Mouse (Mus musculus): ENCODE measurements around the gene Samd8. TPM values are rescaled to one million over a fixed set of nuclear protein-coding genes. Genes with fewer than 3 reads are reported as not detected.

Gene Samd8
- polyA plus RNA-seq, 1 experiment from 2014 or later, result 8.2 TPM

DNA sequence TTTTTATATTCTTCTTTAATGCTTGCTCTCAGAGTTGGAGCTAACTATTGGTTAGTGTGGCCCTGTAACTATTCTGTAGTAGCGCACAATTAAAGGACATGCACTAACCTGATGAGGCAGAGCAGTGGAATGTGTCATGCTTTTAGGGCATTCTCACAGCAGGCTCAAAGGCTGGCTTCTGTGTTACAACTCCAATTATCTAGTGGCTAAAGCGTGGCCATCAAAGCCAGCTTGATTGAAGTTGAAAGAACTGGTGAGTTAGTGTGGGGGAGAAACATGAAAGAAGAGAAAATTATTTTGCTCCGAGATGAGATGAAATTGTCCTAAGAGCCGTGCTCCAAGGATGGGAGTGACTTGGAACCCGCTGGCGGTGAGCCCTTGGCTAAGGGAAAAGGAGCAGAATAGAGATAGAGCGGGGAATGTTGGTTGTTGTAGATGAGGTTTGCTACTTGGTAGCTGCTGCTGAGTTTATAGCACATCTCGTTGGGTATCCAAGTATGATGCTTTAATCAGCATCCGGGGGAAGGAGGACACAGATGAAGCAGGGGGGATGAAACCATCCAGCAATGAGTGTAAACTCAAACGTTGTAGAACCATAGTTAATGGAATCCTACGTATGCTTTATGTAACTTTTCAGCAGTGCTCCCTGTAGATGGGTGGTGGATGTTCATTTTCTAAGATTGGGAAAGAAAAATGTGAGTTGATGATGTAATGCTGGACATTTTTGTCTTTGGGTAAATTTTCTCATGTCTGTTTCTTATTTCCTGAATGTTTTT lies 22.4 kb downstream of the Samd8 start:
- Histone ChIP-seq H3K36me3 (peaks cover 19% of the 10 kb centered on the region), H3K4me3 (no peak overlapping the region), H3K9me3 (no peaks in the 10 kb centered on the region), H3K27ac (replicated peaks) (no peak overlapping the region), H3K9ac (no peak overlapping the region), H3K4me2 (no peak overlapping the region), H3K4me1 (peaks cover 29% of the 10 kb centered on the region), H3K27me3 (replicated peaks) (no peaks in the 10 kb centered on the region)
- ATAC-seq (ENCODE audit: extremely low read depth, insufficient number of reproducible peaks, low FRiP score, low TSS enrichment), result no peak
- 75% methylated on average over 11 of the region's 11 CpGs for WGBS

DNA sequence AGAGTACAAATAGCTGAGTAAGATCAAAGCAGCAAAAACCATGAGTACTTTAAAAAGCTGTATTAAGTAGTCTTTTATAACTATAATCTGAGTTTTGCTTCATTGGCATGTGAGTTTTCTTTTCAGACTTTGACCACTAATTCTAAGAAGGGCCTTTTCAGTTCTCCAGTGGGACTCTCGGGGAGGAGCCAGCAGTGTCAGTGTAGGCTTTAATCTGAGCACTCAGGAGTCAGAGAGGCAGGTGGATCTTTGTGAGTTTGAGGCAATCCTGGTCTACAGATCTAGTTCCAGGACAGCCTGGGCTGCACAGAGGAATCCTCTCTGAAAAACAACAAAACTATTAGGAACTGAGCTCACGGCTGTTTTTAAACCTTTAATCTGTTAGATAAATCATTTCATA lies 23.6 kb downstream of the Samd8 start:
- H3K36me3 ChIP-seq, result peaks cover 24% of the 10 kb centered on the region
- no peaks in the 10 kb centered on the region for H3K27me3 ChIP-seq (replicated peaks)
- H3K9ac ChIP-seq, result no peak overlapping the region
- no peak overlapping the region for H3K4me2 ChIP-seq
- WGBS, result 83% methylated on average over 2 of the region's 2 CpGs
- no peak for ATAC-seq (ENCODE audit: extremely low read depth, insufficient number of reproducible peaks, low FRiP score, low TSS enrichment)
- no peak overlapping the region for H3K27ac ChIP-seq (replicated peaks)
- H3K9me3 ChIP-seq, result no peaks in the 10 kb centered on the region
- peaks cover 20% of the 10 kb centered on the region for H3K4me1 ChIP-seq
- H3K4me3 ChIP-seq, result no peak overlapping the region

DNA sequence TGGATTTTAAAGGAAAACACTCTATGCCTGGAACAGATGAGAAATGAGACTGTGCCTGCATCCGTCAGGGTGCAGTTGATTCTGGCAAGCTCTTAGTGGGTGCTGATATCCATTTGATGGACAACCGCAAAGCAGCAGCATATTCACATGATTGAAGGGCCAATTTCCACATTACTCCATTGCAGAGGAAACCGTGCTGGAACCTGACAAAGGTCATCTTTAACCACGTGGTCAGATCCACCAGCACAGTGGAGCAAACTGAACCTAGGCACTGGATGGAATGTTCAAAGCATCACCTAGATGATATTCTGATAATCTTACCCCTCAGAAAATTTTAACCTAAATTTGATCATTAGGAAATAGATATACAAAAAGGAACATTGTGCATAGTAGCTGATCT lies 25.9 kb downstream of the Samd8 start:
- H3K27ac ChIP-seq (replicated peaks), result no peak overlapping the region
- ATAC-seq (ENCODE audit: extremely low read depth, insufficient number of reproducible peaks, low FRiP score, low TSS enrichment), result no peak
- peaks cover 18% of the 10 kb centered on the region for H3K4me1 ChIP-seq
- no peaks in the 10 kb centered on the region for H3K27me3 ChIP-seq (replicated peaks)
- no peak overlapping the region for H3K4me2 ChIP-seq
- H3K9me3 ChIP-seq, result no peaks in the 10 kb centered on the region
- H3K36me3 ChIP-seq, result peaks cover 46% of the 10 kb centered on the region
- H3K9ac ChIP-seq, result no peak overlapping the region
- H3K4me3 ChIP-seq, result no peak overlapping the region
- WGBS, result 84% methylated on average over 4 of the region's 4 CpGs

DNA sequence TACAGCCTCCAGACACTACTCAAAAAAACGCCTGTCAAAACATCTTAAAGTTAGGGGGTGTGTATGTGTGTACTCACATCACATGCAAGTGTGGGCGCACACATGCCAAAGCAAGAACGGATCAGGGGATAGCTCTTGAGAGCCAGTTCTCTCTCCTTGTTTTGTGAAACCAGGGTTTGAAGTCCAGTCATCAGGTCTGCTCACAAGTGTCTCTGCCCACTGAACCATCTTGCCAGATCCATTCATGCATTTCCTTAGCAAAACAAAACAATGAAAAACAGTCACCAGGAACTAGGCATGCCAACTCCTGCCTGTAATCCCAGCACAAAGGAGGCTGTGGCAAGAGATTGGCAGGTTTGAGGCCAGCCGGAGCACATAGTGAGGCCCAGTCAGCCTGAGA lies 36.2 kb downstream of the Samd8 start:
- Histone ChIP-seq H3K4me2 (no peak overlapping the region), H3K9me3 (no peaks in the 10 kb centered on the region), H3K27ac (replicated peaks) (no peak overlapping the region), H3K4me1 (no peaks in the 10 kb centered on the region), H3K9ac (no peak overlapping the region), H3K4me3 (no peak overlapping the region), H3K36me3 (peaks cover 54% of the 10 kb centered on the region), H3K27me3 (replicated peaks) (no peaks in the 10 kb centered on the region)
- no peak for ATAC-seq (ENCODE audit: extremely low read depth, insufficient number of reproducible peaks, low FRiP score, low TSS enrichment)
- 86% methylated on average over 4 of the region's 4 CpGs for WGBS

DNA sequence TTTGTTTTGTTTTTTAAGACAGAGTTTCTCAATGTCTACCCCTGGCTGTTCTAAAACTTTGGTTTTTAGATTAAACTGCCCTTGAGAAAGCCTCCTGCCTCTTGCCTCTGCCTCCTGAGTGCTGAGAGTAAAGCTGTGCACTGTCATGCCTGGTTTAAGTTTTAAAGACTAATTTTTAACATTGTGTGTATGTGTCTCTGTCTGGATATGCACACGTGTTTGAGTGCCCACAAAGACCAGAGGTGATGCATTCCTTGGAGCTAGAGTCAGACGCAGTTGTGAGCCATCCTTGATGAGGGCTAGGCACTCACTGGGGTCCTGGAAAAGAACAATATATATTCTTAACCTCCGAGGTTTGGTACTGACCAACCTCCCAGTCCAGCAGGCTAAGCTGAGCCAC lies 37.0 kb downstream of the Samd8 start:
- Histone ChIP-seq H3K9ac (no peak overlapping the region), H3K4me1 (no peaks in the 10 kb centered on the region), H3K4me2 (no peak overlapping the region), H3K9me3 (no peaks in the 10 kb centered on the region), H3K4me3 (no peak overlapping the region), H3K36me3 (peaks cover 55% of the 10 kb centered on the region), H3K27me3 (replicated peaks) (no peaks in the 10 kb centered on the region), H3K27ac (replicated peaks) (no peak overlapping the region)
- 82% methylated on average over 3 of the region's 3 CpGs for WGBS
- no peak for ATAC-seq (ENCODE audit: extremely low read depth, insufficient number of reproducible peaks, low FRiP score, low TSS enrichment)

DNA sequence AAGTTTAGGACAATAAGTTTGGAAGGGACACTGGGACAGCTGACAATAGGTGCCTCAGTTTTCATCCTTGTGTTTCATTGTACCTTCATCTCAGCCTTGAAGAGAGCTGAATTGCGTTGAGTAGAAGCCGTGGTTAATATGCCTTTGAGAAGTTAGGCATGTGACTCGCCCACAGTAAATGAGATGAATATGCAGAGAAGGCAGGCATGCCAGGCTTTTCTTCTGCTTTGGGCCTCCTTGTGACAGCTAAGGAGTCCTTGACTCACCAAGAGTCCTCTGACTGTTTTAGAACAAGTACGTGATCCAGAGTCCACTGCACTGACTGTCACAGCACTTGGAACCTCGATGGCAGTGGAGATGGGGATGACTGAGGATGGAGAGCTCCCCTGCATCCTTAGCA lies 37.8 kb downstream of the Samd8 start:
- Histone ChIP-seq H3K27me3 (replicated peaks) (no peaks in the 10 kb centered on the region), H3K27ac (replicated peaks) (no peak overlapping the region), H3K36me3 (peaks cover 57% of the 10 kb centered on the region), H3K9ac (no peak overlapping the region), H3K4me1 (no peaks in the 10 kb centered on the region), H3K4me3 (no peak overlapping the region), H3K9me3 (no peaks in the 10 kb centered on the region), H3K4me2 (no peak overlapping the region)
- 91% methylated on average over 5 of the region's 5 CpGs for WGBS
- ATAC-seq (ENCODE audit: extremely low read depth, insufficient number of reproducible peaks, low FRiP score, low TSS enrichment), result no peak

DNA sequence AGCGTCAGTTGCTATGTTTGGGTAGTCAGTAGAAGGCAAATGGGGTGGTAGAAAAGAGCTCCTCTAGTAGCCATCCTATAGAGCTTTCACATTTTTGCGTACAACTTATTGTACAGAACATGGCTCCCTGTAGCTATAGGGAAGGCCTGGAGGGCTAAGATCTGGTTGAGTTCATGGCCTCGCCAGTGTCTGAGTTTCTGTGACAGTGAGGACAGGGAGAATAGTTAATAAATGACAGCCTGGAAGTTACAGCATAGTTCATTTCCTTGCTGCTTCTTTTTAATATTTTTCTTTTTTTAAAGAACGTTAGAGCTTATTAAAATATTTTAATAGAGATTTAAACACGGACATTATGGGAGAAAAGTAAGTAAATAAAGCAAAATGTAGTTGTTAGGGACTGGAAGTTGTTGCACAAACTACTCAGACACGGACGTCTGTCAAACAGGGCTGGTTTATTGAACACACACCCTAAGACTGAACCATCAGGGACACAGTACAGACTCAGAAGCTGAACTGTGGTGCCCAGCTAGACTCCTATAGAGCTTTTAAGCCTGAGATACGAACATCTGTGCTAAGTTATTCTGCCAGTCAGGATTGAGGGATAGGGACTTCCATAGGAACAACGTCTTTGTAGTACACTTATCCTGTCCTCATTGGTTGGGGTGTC lies 40.4 kb downstream of the Samd8 start:
- Histone ChIP-seq H3K9me3 (no peaks in the 10 kb centered on the region), H3K9ac (no peak overlapping the region), H3K4me3 (no peak overlapping the region), H3K27me3 (replicated peaks) (no peaks in the 10 kb centered on the region), H3K36me3 (peaks cover 62% of the 10 kb centered on the region), H3K4me1 (no peaks in the 10 kb centered on the region), H3K27ac (replicated peaks) (no peak overlapping the region), H3K4me2 (no peak overlapping the region)
- ATAC-seq (ENCODE audit: extremely low read depth, insufficient number of reproducible peaks, low FRiP score, low TSS enrichment), result no peak
- whole genome bisulfite sequencing, result 87% methylated on average over 9 of the region's 9 CpGs

DNA sequence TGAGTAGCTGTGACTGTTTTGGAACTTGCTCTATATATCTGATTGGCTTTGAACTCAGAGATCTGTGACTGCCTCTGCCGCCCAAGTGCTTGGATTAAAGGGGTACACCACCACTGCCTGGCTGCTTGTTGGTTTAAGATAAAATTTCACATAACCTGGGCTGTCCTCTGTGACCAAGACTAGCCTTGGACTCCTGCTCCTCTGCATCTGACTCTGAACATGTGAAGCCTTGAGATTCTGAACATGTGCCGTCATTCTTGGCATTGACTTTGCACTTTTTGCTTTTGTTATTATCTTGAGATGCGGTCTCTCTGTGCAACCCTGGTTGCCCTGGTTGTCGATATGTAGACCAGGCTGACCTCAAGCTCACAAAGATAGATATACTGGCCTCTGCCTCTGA lies 41.4 kb downstream of the Samd8 start:
- Histone ChIP-seq H3K9ac (no peak overlapping the region), H3K4me3 (no peak overlapping the region), H3K27me3 (replicated peaks) (no peaks in the 10 kb centered on the region), H3K4me1 (no peaks in the 10 kb centered on the region), H3K4me2 (no peak overlapping the region), H3K27ac (replicated peaks) (no peak overlapping the region), H3K36me3 (peaks cover 58% of the 10 kb centered on the region), H3K9me3 (no peaks in the 10 kb centered on the region)
- 83% methylated on average over 4 of the region's 4 CpGs for WGBS
- ATAC-seq (ENCODE audit: extremely low read depth, insufficient number of reproducible peaks, low FRiP score, low TSS enrichment), result no peak

DNA sequence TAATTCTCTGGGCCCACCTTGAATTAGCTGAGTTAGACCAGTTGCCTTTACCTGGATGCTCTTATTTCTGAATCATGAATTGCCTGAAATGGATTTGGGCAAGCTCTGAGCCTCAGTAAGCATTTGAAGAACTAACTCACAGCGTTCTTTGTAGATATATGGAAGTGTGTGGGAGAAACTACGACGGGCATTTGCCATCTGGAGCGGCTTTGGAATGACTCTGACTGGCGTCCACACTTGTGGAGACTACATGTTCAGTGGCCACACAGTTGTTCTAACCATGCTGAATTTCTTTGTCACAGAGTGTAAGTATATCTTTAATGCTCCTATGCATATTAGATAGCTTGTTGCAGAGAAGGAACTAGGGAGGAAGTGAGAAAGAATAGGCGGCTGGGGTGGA lies 41.9 kb downstream of the Samd8 start:
- H3K9me3 ChIP-seq, result no peaks in the 10 kb centered on the region
- no peak overlapping the region for H3K4me2 ChIP-seq
- H3K27me3 ChIP-seq (replicated peaks), result no peaks in the 10 kb centered on the region
- H3K4me1 ChIP-seq, result no peaks in the 10 kb centered on the region
- no peak for ATAC-seq (ENCODE audit: extremely low read depth, insufficient number of reproducible peaks, low FRiP score, low TSS enrichment)
- peaks cover 56% of the 10 kb centered on the region for H3K36me3 ChIP-seq
- H3K27ac ChIP-seq (replicated peaks), result no peak overlapping the region
- WGBS, result 89% methylated on average over 6 of the region's 6 CpGs
- H3K4me3 ChIP-seq, result no peak overlapping the region
- H3K9ac ChIP-seq, result no peak overlapping the region

DNA sequence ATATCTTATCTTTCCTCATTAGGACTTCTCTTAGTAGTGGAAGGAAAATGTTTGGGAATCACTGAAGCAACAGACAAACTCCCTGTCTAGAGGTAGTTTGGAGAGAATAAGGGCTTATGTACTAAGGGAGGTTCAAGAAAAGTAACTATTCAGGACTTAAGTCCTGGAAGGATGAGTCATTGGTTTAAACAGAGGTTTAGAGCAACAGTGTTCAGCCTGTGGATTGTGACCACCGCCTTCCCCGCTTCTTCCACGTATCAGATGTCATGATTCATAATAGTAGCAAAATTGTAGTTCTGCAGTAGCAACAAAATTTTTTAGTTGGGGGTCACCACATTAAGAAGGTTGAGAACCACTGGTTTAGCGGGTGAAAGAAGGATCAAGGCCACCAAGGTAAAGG lies 50.3 kb downstream of the Samd8 start:
- H3K27me3 ChIP-seq (replicated peaks), result no peaks in the 10 kb centered on the region
- H3K9me3 ChIP-seq, result no peaks in the 10 kb centered on the region
- peaks cover 16% of the 10 kb centered on the region for H3K36me3 ChIP-seq
- H3K4me2 ChIP-seq, result no peak overlapping the region
- no peak for ATAC-seq (ENCODE audit: extremely low read depth, insufficient number of reproducible peaks, low FRiP score, low TSS enrichment)
- H3K4me3 ChIP-seq, result no peak overlapping the region
- no peaks in the 10 kb centered on the region for H3K4me1 ChIP-seq
- H3K27ac ChIP-seq (replicated peaks), result no peak overlapping the region
- 90% methylated on average over 4 of the region's 4 CpGs for WGBS
- no peak overlapping the region for H3K9ac ChIP-seq

DNA sequence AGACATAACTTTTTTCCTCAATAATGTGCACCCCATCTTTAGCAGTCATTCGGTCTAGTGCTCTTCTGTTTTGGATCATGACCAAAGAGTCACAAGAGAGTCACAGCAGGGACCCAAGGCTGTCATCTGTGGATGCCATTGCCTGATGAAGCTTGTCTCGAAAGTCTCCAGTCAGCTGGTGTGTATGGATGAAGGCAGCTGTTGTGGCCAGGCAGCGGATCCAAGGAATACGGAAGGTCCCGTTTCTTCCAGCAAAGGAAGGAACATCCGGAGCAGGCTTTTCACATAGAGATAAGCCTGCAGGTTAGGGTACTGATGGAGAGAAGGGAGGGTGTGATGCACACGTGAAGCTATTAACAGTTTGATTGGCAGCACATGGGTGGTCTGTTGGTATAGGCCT lies 51.3 kb downstream of the Samd8 start:
- H3K27ac ChIP-seq (replicated peaks), result no peak overlapping the region
- peaks cover 5% of the 10 kb centered on the region for H3K4me1 ChIP-seq
- H3K9me3 ChIP-seq, result no peaks in the 10 kb centered on the region
- no peak overlapping the region for H3K9ac ChIP-seq
- 71% methylated on average over 7 of the region's 7 CpGs for WGBS
- ATAC-seq (ENCODE audit: extremely low read depth, insufficient number of reproducible peaks, low FRiP score, low TSS enrichment), result no peak
- H3K36me3 ChIP-seq, result peaks cover 16% of the 10 kb centered on the region
- no peak overlapping the region for H3K4me3 ChIP-seq
- H3K27me3 ChIP-seq (replicated peaks), result no peaks in the 10 kb centered on the region
- no peak overlapping the region for H3K4me2 ChIP-seq

Data from heart, embryonic 13.5 days (tissue).